Mouse (Mus musculus) G1E (cell line): ENCODE data around the gene Ccdc51.

Experiments used
- CTCF ChIP-seq: IDR thresholded peaks from 2 replicates; pipeline ENCODE4 v1.5.1; 2012; ENCODE audit warnings: low read depth, low read length, inconsistent platforms, mixed read lengths
- GATA1 ChIP-seq: IDR thresholded peaks from 2 replicates; pipeline ENCODE4 v1.6.1; 2012; ENCODE audit warnings: borderline replicate concordance, low read length, inconsistent platforms, mixed read lengths
- GATA2 ChIP-seq: IDR thresholded peaks from 2 replicates; pipeline ENCODE4 v1.6.1; 2012; ENCODE audit warnings: low read depth, low read length, inconsistent platforms, borderline replicate concordance
- POLR2AphosphoS5 ChIP-seq: IDR thresholded peaks from 2 replicates; pipeline ENCODE4 v1.6.1; 2012; ENCODE audit warnings: low read depth, low read length, inconsistent platforms; ENCODE audit not compliant: insufficient replicate concordance
- TAL1 ChIP-seq: conservative IDR thresholded peaks from 2 replicates; pipeline ENCODE4 v1.6.1; 2012; ENCODE audit warnings: low read depth, low read length, inconsistent platforms, mixed read lengths

- no peak for TF ChIP-seq GATA1
- no peak for TF ChIP-seq CTCF
- TF ChIP-seq TAL1, result no peak
- TF ChIP-seq GATA2, result no peak
- TF ChIP-seq POLR2AphosphoS5, result no peak
These were observed 28.9 kb upstream of the Ccdc51 start for GRCm38 (mm10) chr9:109053366-109053765.
